Mouse (Mus musculus) forebrain, embryonic 11.5 days (tissue): ENCODE measurements around the gene Rtbdn. TPM values are rescaled to one million over a fixed set of nuclear protein-coding genes. Genes with fewer than 3 reads are reported as not detected.

Experiments used
- ATAC-seq: fragments of 200-750 bp; cut with Nextera tagmentation; replicated peaks from 2 replicates; pipeline ENCODE4 v1.8.0; 2017; ENCODE audit warnings: moderate TSS enrichment; ENCODE audit not compliant: low FRiP score
- DNase-seq: peaks from one replicate; pipeline ENCODE4 v3.0.0-alpha.2; 2017; ENCODE audit warnings: low spot score
- H3K27ac ChIP-seq: fragments of 300-500 bp; sonication (generic); 2 replicates; pipeline ENCODE4 v1.5.1; 2014; ENCODE audit warnings: low read depth, low read length
- H3K27me3 ChIP-seq: fragments of 300-500 bp; sonication (generic); 2 replicates; pipeline ENCODE4 v1.6.1; 2014; ENCODE audit warnings: mild to moderate bottlenecking, low read length, mixed read lengths; ENCODE audit not compliant: control insufficient read depth, insufficient read depth
- H3K36me3 ChIP-seq: fragments of 300-500 bp; sonication (generic); 2 replicates; pipeline ENCODE4 v1.6.1; 2014; ENCODE audit warnings: mild to moderate bottlenecking, low read length, moderate library complexity, mixed read lengths; ENCODE audit not compliant: control insufficient read depth, insufficient read depth
- H3K4me1 ChIP-seq: fragments of 300-500 bp; sonication (generic); replicated peaks from 2 replicates; pipeline ENCODE4 v1.6.1; 2014; ENCODE audit warnings: low read length, mixed read lengths; ENCODE audit not compliant: control insufficient read depth, insufficient read depth
- H3K4me2 ChIP-seq: fragments of 300-500 bp; sonication (generic); 2 replicates; pipeline ENCODE4 v1.6.1; 2014; ENCODE audit warnings: low read depth, mild to moderate bottlenecking, low read length, moderate library complexity, mixed read lengths; ENCODE audit not compliant: severe bottlenecking
- H3K4me3 ChIP-seq: fragments of 300-500 bp; sonication (generic); 2 replicates; pipeline ENCODE4 v1.5.1; 2014; ENCODE audit warnings: low read depth, low read length
- H3K9ac ChIP-seq: fragments of 300-500 bp; sonication (generic); 2 replicates; pipeline ENCODE4 v1.6.1; 2014; ENCODE audit warnings: low read length
- H3K9me3 ChIP-seq: fragments of 300-500 bp; sonication (generic); 2 replicates; pipeline ENCODE4 v1.6.1; 2016; ENCODE audit warnings: low read length, mixed read lengths; ENCODE audit not compliant: control insufficient read depth
- WGBS: fragments of 180-500 bp; shearing (Covaris S2); extraction: QIAGEN DNeasy Blood & Tissue Kit; methylation state at CpG from one replicate; pipeline ENCODE4 v1.1.7; 2014; 5-methylcytosine and 5-hydroxymethylcytosine counted together
- microRNA-seq: library from miRNA; unstranded; fragments of <30 nt; microRNA quantifications from one replicate; pipeline ENCODE4, GENCODE M21; 2016; ENCODE audit not compliant: insufficient number of aligned reads
- polyA plus RNA-seq: library from polyadenylated mRNA; unstranded; fragments of >200 nt; fragmentation: Nextera tagmentation; extraction: Ambion mirVana; gene quantifications from 2 replicates; pipeline ENCODE4 v1.2.1, GENCODE M21; 2014

The Rtbdn gene
- polyA plus RNA-seq, 1 experiment from 2014 or later: 0.36 TPM

DNA sequence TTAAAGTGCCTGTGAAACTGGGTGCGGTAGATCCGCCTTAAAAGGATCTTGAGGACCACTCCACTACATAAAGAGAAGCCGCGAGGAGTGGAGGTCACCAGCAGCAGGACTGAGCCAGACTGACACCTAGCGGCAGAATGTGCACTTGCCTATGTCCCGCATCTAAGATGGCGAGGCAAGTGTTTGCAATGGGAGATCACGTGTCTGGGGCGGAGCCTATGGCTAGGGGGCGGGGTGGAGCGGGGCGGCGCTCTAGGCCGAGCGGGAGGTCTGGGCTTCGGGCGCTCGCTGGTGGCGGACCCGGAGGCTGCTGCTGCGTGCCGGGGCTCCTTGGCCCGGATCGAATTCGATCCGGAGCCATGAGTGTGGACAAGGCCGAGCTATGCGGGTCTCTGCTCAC is 43.6 kb downstream of the Rtbdn start, which contains the start of gene Hook2:
Hook2 (plus strand) TSS at position 255 of the 400 bp plus-strand sequence.
- Histone ChIP-seq H3K36me3 (no peaks in the 10 kb centered on the region), H3K27ac (peak within 1 kb of the TSS; percentile 2; the same call in 1 of the 2 replicates), H3K9ac (peak within 1 kb of the TSS; percentile 58), H3K4me3 (peak within 1 kb of the TSS; percentile 45), H3K4me1 (peaks cover 13% of the 10 kb centered on the region), H3K27me3 (peaks cover 7% of the 10 kb centered on the region; the same call in 1 of the 2 replicates), H3K9me3 (no peaks in the 10 kb centered on the region), H3K4me2 (peak within 1 kb of the TSS; percentile 91)
- DNase-seq (peak; percentile 98), ATAC-seq (peak; percentile 90)
- 0% methylated on average over 28 of the region's 28 CpGs for WGBS

DNA sequence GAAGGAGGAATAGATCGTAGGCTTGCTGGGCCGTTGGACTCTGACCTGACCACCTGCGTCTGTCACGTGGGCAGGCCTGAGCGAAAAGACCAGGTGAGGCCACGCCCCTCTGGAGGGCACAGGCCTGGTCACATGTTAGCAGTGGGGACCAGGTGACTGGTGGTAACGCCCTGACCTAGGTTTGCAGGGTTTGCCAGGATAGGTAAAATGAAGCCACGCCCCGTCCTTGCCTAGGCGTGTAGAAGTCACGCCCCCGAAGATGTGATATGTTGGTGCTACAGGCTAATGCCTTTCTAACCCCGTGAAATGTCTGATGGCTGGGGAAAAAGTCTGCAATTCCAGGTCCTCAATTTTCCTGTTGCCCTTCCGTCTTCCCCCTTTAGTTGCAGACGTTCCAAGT is 44.0 kb downstream of the Rtbdn start:
- H3K9ac ChIP-seq: peak overlapping the region; percentile 58
- H3K4me3 ChIP-seq: peak overlapping the region; percentile 45
- DNase-seq (peak; percentile 74), ATAC-seq (peak; percentile 51)
- peaks cover 7% of the 10 kb centered on the region; the same call in 1 of the 2 replicates for H3K27me3 ChIP-seq
- H3K4me2 ChIP-seq: peak overlapping the region; percentile 91
- 1% methylated on average over 15 of the region's 15 CpGs for WGBS
- no peaks in the 10 kb centered on the region for H3K36me3 ChIP-seq
- H3K9me3 ChIP-seq: no peaks in the 10 kb centered on the region
- no peak overlapping the region for H3K27ac ChIP-seq
- H3K4me1 ChIP-seq: peaks cover 10% of the 10 kb centered on the region

DNA sequence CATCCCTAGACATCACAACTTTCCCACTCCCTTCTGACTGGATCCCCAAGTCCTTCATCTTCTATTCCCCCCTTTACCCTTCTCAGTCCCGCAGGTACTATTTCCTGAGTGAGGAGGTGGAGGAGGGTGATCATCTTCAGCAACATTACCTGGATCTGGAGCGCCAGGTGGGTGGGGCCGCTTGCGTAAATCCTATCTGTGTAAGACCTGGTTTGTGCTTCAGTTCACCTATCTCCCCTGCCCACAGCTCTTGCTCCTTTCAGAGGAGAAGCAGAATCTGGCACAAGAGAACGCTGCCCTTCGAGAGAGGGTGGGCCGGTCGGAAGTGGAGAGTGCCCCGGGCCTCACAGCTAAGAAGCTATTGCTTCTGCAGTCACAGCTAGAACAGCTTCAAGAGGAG is 47.6 kb downstream of the Rtbdn start:
- Histone ChIP-seq H3K9ac (no peak overlapping the region), H3K9me3 (no peaks in the 10 kb centered on the region), H3K4me3 (no peak overlapping the region), H3K4me2 (no peak overlapping the region), H3K36me3 (no peaks in the 10 kb centered on the region), H3K4me1 (peaks cover 5% of the 10 kb centered on the region), H3K27ac (no peak overlapping the region), H3K27me3 (no peaks in the 10 kb centered on the region; the same call in 1 of the 2 replicates)
- ATAC-seq: no peak
- DNase-seq: no peak
- WGBS: 97% methylated on average over 9 of the region's 9 CpGs

DNA sequence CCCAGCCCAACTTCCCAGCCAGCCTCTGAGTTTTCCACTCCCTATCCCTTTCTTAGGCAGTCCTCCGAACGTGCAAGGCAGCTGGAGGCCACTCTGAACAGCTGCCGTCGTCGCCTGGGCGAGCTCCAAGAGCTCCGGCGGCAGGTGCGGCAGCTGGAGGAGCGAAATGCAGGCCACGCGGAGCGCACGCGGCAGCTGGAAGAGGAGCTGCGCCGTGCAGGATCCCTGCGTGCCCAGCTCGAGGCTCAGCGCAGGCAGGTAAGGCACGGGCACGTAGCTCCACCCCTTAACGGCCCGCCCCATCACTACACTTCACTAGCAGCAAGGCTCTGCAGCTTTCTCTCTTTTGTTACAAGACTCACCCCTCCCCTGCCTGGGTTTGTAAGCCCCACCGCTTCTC is 48.9 kb downstream of the Rtbdn start:
- Histone ChIP-seq H3K9me3 (no peaks in the 10 kb centered on the region), H3K4me3 (no peak overlapping the region), H3K9ac (no peak overlapping the region; the same call in 1 of the 2 replicates), H3K4me2 (no peak overlapping the region), H3K36me3 (no peaks in the 10 kb centered on the region), H3K27ac (no peak overlapping the region), H3K27me3 (no peaks in the 10 kb centered on the region; the same call in 1 of the 2 replicates), H3K4me1 (peaks cover 3% of the 10 kb centered on the region; the same call in 1 of the 2 replicates)
- DNase-seq (no peak), ATAC-seq (no peak)
- WGBS: 21% methylated on average over 25 of the region's 25 CpGs

DNA sequence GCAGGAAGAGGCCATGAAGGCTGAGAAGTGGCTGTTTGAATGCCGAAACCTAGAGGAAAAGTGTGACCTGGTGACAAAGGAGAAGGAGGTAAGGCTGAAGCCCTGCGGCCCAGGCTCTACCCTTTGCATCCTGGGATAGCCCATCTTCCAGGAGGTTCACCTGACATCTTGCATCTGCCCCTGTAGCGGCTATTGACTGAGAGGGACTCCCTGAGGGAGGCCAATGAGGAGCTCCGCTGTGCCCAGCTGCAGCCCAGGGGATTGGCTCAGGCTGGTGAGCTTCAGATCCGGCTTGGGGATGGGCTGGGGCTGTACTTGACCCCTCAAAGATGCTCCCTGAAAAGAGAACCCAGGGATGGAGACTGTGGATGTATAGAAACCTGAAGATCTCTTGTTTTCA is 50.2 kb downstream of the Rtbdn start:
- H3K27ac ChIP-seq: no peak overlapping the region
- no peaks in the 10 kb centered on the region for H3K9me3 ChIP-seq
- no peak overlapping the region for H3K4me2 ChIP-seq
- DNase-seq: no peak
- no peaks in the 10 kb centered on the region; the same call in 1 of the 2 replicates for H3K27me3 ChIP-seq
- 75% methylated on average over 5 of the region's 5 CpGs for WGBS
- no peak overlapping the region for H3K9ac ChIP-seq
- no peaks in the 10 kb centered on the region for H3K36me3 ChIP-seq
- H3K4me1 ChIP-seq: no peaks in the 10 kb centered on the region; the same call in 1 of the 2 replicates
- no peak overlapping the region for H3K4me3 ChIP-seq
- ATAC-seq: no peak

DNA sequence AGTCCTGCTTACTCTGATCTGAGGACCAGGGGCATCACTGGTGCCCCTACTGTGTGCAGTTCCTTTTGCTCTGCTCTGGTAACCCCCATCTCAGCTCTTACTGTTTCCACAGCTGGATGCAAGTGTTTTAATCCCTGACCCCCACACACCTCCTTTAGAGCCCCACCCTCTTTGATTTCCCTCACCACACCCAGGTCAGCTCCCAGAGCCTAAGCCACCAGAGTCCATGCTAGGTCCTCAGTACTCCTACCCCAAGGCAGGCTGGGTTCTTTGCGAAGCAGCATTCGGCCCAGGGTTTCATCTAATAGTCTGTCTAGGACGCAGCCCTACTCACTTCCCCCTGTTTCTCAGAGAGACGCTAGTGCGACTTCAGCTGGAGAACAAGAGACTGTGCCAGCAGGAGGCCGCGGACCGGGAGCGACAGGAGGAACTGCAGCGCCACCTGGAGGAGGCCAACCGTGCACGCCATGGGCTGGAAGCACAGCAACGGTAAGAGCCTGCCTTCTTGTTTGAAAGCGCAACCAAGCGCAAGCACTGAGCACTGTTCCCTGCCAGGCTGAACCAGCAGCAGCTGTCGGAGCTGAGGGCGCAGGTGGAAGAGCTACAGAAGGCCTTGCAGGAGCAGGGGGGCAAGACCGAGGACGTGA is 51.0 kb downstream of the Rtbdn start:
- 2% methylated on average over 19 of the region's 19 CpGs for WGBS
- Histone ChIP-seq H3K36me3 (no peaks in the 10 kb centered on the region), H3K4me2 (peak overlapping the region; percentile 12; the same call in 1 of the 2 replicates), H3K9ac (peak overlapping the region; percentile 46; the same call in 1 of the 2 replicates), H3K4me1 (no peaks in the 10 kb centered on the region; the same call in 1 of the 2 replicates), H3K9me3 (no peaks in the 10 kb centered on the region), H3K27me3 (no peaks in the 10 kb centered on the region; the same call in 1 of the 2 replicates), H3K4me3 (no peak overlapping the region), H3K27ac (no peak overlapping the region)
- DNase-seq (peak; percentile 97), ATAC-seq (peak; percentile 79)

Small RNAs within 50 kb of the gene (microRNA-seq; reads per million reads assigned to microRNA genes)
- gene Gm24197: not detected

Other genes starting within 250 kb of the Rtbdn start
- 5.0 and 5.7 TPM in 2 replicates for gene Lyl1, start 245.5 kb upstream of the Rtbdn start, polyA plus RNA-seq
- gene G430095P16Rik, start 224.0 kb upstream of the Rtbdn start, polyA plus RNA-seq: 3.0 and 3.1 TPM in 2 replicates
- gene Nfix, start 146.6 kb upstream of the Rtbdn start, polyA plus RNA-seq: 7.7 and 8.9 TPM in 2 replicates
- gene Dand5, start 124.2 kb upstream of the Rtbdn start, polyA plus RNA-seq: 5.5 and 6.4 TPM in 2 replicates
- gene Gadd45gip1, start 115.5 kb upstream of the Rtbdn start, polyA plus RNA-seq: 41.0 and 44.3 TPM in 2 replicates
- 102 and 110 TPM in 2 replicates for gene Rad23a, start 106.3 kb upstream of the Rtbdn start, polyA plus RNA-seq
- 722 and 731 TPM in 2 replicates for gene Calr, start 100.1 kb upstream of the Rtbdn start, polyA plus RNA-seq
- 112 and 120 TPM in 2 replicates for gene Farsa, start 90.0 kb upstream of the Rtbdn start, polyA plus RNA-seq
- gene Syce2, start 74.9 kb upstream of the Rtbdn start, polyA plus RNA-seq: 86.2 and 87.8 TPM in 2 replicates
- 37.8 and 39.6 TPM in 2 replicates for gene Gcdh, start 53.1 kb upstream of the Rtbdn start, polyA plus RNA-seq
- 14.2 and 17.5 TPM in 2 replicates for gene Klf1, start 45.1 kb upstream of the Rtbdn start, polyA plus RNA-seq
- 7.2 and 9.5 TPM in 2 replicates for gene Dnase2a, start 38.4 kb upstream of the Rtbdn start, polyA plus RNA-seq
- gene Mast1, start 9.6 kb upstream of the Rtbdn start, polyA plus RNA-seq: 14.2 and 15.9 TPM in 2 replicates
- gene Gm49661, start 22.4 kb downstream of the Rtbdn start, polyA plus RNA-seq: not detected in 2 replicates
- 1,226 and 1,312 TPM in 2 replicates for gene Prdx2, start 22.6 kb downstream of the Rtbdn start, polyA plus RNA-seq
- gene Rnaseh2a, start 22.8 kb downstream of the Rtbdn start, polyA plus RNA-seq: 128 and 147 TPM in 2 replicates
- gene Junb, start 31.7 kb downstream of the Rtbdn start, polyA plus RNA-seq: 5.2 and 5.8 TPM in 2 replicates
- gene Hook2, start 43.6 kb downstream of the Rtbdn start, polyA plus RNA-seq: 14.8 and 15.5 TPM in 2 replicates
- not detected in 2 replicates for gene Best2, start 67.5 kb downstream of the Rtbdn start, polyA plus RNA-seq
- 118 and 127 TPM in 2 replicates for gene Asna1, start 78.3 kb downstream of the Rtbdn start, polyA plus RNA-seq
- 170 and 172 TPM in 2 replicates for gene Trir, start 79.8 kb downstream of the Rtbdn start, polyA plus RNA-seq
- 19.9 and 27.2 TPM in 2 replicates for gene Tnpo2, start 89.9 kb downstream of the Rtbdn start, polyA plus RNA-seq
- 23.8 and 33.8 TPM in 2 replicates for gene Fbxw9, start 113.1 kb downstream of the Rtbdn start, polyA plus RNA-seq
- not detected in 2 replicates for gene Gm5741, start 121.0 kb downstream of the Rtbdn start, polyA plus RNA-seq
- 63.5 and 68.5 TPM in 2 replicates for gene Dhps, start 124.8 kb downstream of the Rtbdn start, polyA plus RNA-seq
- 123 and 125 TPM in 2 replicates for gene Wdr83os, start 133.7 kb downstream of the Rtbdn start, polyA plus RNA-seq
- 47.3 and 57.4 TPM in 2 replicates for gene Wdr83, start 134.3 kb downstream of the Rtbdn start, polyA plus RNA-seq
- 20.9 and 21.0 TPM in 2 replicates for gene Man2b1, start 136.3 kb downstream of the Rtbdn start, polyA plus RNA-seq
- 1.1 and 1.3 TPM in 2 replicates for gene Zfp791, start 176.1 kb downstream of the Rtbdn start, polyA plus RNA-seq
- gene Cks1brt, start 204.9 kb downstream of the Rtbdn start, polyA plus RNA-seq: not detected in 2 replicates